Mouse (Mus musculus) left cerebral cortex, postnatal 4 days (tissue): ENCODE results near the gene Crnkl1. TPM values are rescaled to one million over a fixed set of nuclear protein-coding genes. Genes with fewer than 3 reads are reported as not detected.
"Not testable (repeated sequence)": the region's sequence is repeated elsewhere in the genome, so short reads cannot be mapped to it uniquely, and the experiment has no call there.

Experiments used
- DNase-seq: peaks from one replicate; pipeline ENCODE4 v3.0.0-alpha.2; 2022
- intact Hi-C: fragments of 180-260 bp; cut with DNase I; formaldehyde crosslinking; loops from one replicate; pipeline ENCODE4 v1.15.1; 2025
- total RNA-seq, 2 experiments: library from RNA; stranded (reverse); gene quantifications; 2 replicates each; pipeline ENCODE4 v1.2.3; 2021

The Crnkl1 gene
- total RNA-seq, 2 experiments from 2014 or later, result 22.5 to 24.3 TPM

GRCm38 (mm10) chr2:145941403-145941802 lies 6.6 kb upstream of the Crnkl1 start:
- intact Hi-C loops, result no loop called here
- DNase-seq, result no peak

- intact Hi-C loops, result no loop called here
- no peak for DNase-seq
These were observed 2.2 kb upstream of the Crnkl1 start for GRCm38 (mm10) chr2:145936975-145937374.

GRCm38 (mm10) chr2:145920941-145921650 lies 13.7 kb downstream of the Crnkl1 start:
- DNase-seq, result no peak
- intact Hi-C loops, result no loop called here

- DNase-seq, intact Hi-C loops: not testable (repeated sequence)
These were observed 28.9 kb downstream of the Crnkl1 start for GRCm38 (mm10) chr2:145905884-145906283.

GRCm38 (mm10) chr2:145905156-145905555 lies 29.7 kb downstream of the Crnkl1 start:
- intact Hi-C loops, result no loop called here

GRCm38 (mm10) chr2:145903983-145904616 lies 30.7 kb downstream of the Crnkl1 start:
- intact Hi-C loops, result no loop called here

More at GRCm38 (mm10) chr2:145905156-145905555, 29.7 kb downstream of the Crnkl1 start:
- DNase-seq, result no peak

GRCm38 (mm10) chr2:145903061-145903901 lies 31.5 kb downstream of the Crnkl1 start:
- intact Hi-C loops, result no loop called here
- DNase-seq, result peak; percentile 94

More at GRCm38 (mm10) chr2:145903983-145904616, 30.7 kb downstream of the Crnkl1 start:
- DNase-seq, result no peak

- intact Hi-C loops, result no loop called here
- no peak for DNase-seq
These were observed 33.0 kb downstream of the Crnkl1 start, which contains the start of gene Naa20 for GRCm38 (mm10) chr2:145901861-145902260. Naa20 (plus strand) TSS chr2:145902099.

- intact Hi-C loops, result not testable (repeated sequence)
These were observed 34.5 kb downstream of the Crnkl1 start for GRCm38 (mm10) chr2:145900318-145900717.

GRCm38 (mm10) chr2:145898106-145898505 lies 36.7 kb downstream of the Crnkl1 start:
- DNase-seq, result no peak
- intact Hi-C loops, result no loop called here

More at GRCm38 (mm10) chr2:145900318-145900717, 34.5 kb downstream of the Crnkl1 start:
- not testable (repeated sequence) for DNase-seq

GRCm38 (mm10) chr2:145893756-145894155 lies 41.1 kb downstream of the Crnkl1 start:
- DNase-seq, result no peak
- intact Hi-C loops, result no loop called here

- intact Hi-C loops, result no loop called here
- DNase-seq, result no peak
These were observed 44.2 kb downstream of the Crnkl1 start for GRCm38 (mm10) chr2:145890571-145890970.

GRCm38 (mm10) chr2:145888766-145889480 lies 45.9 kb downstream of the Crnkl1 start:
- no peak for DNase-seq
- intact Hi-C loops, result loop anchor here (10.0 kb wide), 1 partner anchor 184 kb away; no protein-coding TSS in a partner anchor

- no peak for DNase-seq
- intact Hi-C loops, result loop anchor here (10.0 kb wide), 1 partner anchor 183 kb away; no protein-coding TSS in a partner anchor
These were observed 46.7 kb downstream of the Crnkl1 start for GRCm38 (mm10) chr2:145887937-145888765.

GRCm38 (mm10) chr2:145884913-145885785 lies 49.7 kb downstream of the Crnkl1 start:
- DNase-seq, result no peak
- intact Hi-C loops, result loop anchor here (10.0 kb wide), 1 partner anchor 180 kb away; no protein-coding TSS in a partner anchor

- DNase-seq, result no peak
- intact Hi-C loops, result loop anchor here (10.0 kb wide), 1 partner anchor 179 kb away; no protein-coding TSS in a partner anchor
These were observed 50.5 kb downstream of the Crnkl1 start for GRCm38 (mm10) chr2:145884036-145884912.

GRCm38 (mm10) chr2:145882398-145882797 lies 52.4 kb downstream of the Crnkl1 start:
- intact Hi-C loops, result loop anchor here (10.0 kb wide), 1 partner anchor 178 kb away; no protein-coding TSS in a partner anchor
- DNase-seq, result no peak
